Mouse (Mus musculus) cerebellum, adult 11-12 months (tissue): ENCODE measurements around the gene Trir.

Experiments used
- DNase-seq: peaks from one replicate; pipeline ENCODE4 v3.0.0; 2022

Trir gene

GRCm38 (mm10) chr8:84995680-84996079, 30.9 kb upstream of the Trir start:
- DNase-seq: peak; percentile 38

DNA sequence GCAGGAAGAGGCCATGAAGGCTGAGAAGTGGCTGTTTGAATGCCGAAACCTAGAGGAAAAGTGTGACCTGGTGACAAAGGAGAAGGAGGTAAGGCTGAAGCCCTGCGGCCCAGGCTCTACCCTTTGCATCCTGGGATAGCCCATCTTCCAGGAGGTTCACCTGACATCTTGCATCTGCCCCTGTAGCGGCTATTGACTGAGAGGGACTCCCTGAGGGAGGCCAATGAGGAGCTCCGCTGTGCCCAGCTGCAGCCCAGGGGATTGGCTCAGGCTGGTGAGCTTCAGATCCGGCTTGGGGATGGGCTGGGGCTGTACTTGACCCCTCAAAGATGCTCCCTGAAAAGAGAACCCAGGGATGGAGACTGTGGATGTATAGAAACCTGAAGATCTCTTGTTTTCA, 29.6 kb upstream of the Trir start:
- DNase-seq: peak; percentile 22

- DNase-seq: peak; percentile 94
Observed at GRCm38 (mm10) chr8:84997649-84998295, 28.9 kb upstream of the Trir start.

DNA sequence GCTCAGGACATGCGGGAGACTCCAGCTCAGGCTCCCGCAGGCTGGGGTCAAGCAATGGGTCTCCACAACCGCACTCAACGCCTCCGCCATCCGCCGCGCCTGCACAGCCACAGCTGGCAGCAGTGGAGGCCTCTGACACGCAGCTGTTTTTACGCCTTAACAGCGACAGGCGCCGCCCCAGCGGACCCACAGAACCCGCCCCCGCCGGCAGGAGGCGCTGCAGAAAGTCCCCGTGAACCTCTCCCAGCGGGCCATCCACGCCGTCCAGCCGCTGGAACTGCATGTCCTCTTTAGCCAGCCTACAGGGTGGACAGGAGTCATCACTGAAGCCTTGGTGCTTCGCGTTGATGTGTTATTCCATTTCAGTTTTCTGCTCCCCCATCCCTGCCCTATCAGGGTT, 18.9 kb upstream of the Trir start:
- DNase-seq: no peak

- DNase-seq: no peak
Observed at GRCm38 (mm10) chr8:85011242-85011641, 15.4 kb upstream of the Trir start.

GRCm38 (mm10) chr8:85013230-85013840, 13.3 kb upstream of the Trir start:
- DNase-seq: peak; percentile 73

GRCm38 (mm10) chr8:85014431-85014830, 12.2 kb upstream of the Trir start, which contains the start of gene Best2:
Gene Best2, minus strand, starts transcription at chr8:85014531.
- DNase-seq: no peak

DNA sequence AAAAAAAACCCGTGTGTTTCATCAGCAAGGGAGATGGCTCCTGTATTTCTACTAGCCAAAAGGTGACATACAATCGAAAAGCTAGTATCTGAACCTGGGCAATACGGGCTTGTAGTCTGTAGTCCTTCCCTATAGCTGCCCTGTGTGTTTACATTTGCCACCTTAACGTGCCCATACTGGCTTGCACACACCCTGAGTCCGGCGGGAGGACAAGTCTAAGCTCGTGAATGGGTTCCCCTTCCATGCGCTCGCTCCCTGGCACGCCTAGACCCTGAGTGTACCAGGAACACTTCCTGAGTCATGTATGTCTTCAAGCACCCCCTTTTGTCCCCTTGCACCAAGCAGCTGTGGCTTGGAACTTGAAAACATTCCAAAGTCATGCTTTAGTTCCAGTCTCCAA, 9.9 kb upstream of the Trir start:
- DNase-seq: no peak

DNA sequence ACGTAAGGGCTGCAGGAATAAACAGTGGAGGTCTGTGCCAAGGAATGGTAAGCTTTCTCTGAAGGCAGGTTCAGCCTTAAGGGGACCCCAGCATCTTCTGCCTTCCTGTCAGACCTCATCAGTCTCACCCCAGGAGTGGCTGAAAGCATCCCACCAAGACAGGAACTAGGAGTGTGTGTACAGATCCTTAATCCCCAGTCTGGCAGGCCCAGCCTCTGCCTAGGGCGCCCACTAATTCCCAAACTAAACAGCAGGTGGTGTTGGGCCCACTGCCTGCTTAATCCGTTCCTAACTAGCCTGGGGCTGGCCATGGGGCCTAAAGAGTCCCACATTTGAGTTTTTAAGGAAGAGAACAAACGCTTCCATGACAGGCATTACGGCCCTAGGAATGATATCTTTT, 9.4 kb upstream of the Trir start:
- no peak for DNase-seq

- no peak for DNase-seq
Observed at GRCm38 (mm10) chr8:85021514-85022055, 5.0 kb upstream of the Trir start.

DNA sequence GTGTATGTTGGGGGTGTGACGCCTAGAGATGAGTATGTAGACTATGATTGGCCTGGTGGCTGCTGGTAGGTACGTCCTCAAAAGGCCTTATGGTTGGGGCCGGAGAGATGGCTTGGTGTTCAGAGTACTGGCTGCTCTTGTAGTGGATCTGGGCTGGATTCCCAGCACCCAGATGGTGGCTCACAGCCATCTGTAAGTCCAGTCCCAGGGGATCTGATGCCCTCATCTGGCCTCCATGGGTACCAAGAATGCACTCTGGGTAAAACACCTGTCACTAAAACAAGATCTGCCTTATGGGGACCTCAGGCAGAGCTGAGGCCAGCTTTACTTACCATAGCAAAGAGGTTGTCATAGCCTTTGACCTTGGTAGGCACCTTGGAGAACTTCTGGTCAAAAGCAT, 2.8 kb upstream of the Trir start:
- no peak for DNase-seq

- peak; percentile 83 for DNase-seq
Observed at GRCm38 (mm10) chr8:85025098-85025932, 1.3 kb upstream of the Trir start, which contains the start of gene Asna1. Gene Asna1, minus strand, starts transcription at chr8:85025281.

DNA sequence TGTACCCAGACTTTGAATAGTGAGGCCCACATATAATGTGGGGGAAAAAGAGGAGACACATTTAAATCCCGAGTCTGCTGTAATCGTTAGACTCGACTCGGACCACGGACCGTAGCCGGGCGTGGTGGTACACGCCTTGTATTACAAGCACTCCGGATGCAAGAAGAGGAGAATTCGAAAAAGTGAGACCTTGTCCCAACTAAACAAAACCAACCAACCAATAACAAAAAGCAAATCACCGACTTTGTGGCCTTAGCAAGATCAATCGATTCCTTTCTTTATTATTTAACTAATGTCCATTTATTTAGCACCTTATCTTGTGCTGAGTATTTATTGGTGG, 863 bp downstream of the Trir start:
- DNase-seq: no peak

DNA sequence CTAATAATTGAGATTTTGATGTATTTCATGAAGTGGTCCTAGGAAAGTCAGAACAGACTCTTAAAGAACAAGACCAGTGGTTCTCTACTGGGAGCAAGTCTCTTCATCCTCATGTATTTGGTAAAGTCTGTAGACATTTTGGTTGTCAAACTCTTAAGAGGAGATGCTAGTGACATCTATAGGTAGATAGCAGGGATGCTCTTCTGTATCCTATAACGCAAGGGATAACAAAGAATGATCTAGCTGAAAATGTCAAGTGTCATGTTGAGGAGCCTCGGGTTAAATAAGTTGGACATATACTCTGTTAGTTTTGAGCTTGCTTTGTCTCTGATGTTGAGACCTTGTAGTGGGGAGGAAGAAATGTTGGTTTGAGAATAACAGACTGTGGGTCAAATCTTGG, 1.3 kb downstream of the Trir start:
- DNase-seq: no peak

DNA sequence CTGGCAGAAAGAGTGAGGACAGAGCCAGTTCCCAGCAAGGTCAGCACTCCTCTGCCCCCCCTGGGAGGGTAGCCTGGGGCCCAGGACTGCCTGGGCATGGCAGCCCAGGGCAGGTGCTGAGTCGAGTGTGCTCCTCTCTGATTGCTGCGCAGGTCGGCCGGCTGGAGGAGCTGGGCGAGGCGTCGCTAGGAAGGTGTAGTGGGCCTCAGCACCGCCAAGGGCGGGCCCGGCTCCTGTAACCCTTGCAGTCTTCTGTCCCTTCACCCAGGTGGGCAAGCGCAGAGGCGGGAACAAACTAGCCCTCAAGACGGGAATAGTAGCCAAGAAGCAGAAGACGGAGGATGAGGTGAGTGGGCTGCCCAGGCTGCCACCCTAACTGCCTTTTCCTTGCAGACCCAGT, 2.6 kb downstream of the Trir start:
- peak; percentile 55 for DNase-seq

DNA sequence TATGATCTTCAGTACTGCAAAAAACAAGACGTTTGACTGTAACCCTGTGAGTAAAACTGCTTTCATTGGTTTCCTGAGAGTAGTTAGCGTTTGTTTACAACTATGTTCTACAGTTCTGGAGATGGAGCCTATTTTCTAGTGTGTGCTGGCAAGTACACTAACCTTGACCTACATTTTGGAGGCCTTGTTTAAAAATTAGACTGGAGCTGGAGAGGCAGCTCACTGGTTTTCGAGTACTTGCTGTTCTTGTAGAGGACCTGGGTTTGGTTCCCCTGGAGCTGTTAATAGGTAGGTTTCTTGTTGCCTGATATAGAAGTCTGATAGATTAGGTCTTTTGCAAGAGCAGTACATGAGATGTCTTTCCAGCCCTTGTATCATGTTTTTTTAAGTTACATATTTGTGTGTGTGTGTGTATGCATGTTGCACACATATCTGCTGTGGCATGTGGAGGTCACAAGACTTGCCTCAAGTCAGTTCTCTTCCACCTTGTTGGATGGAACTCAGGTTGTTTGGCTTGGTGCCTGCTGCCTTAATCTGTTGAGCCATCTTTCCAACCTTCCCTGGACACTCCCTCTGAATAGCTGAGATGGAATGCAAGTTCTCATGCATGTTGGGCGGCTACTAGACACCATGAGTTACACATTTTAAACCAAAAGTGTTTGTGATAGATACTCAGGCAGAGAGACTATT, 6.1 kb downstream of the Trir start:
- no peak for DNase-seq

DNA sequence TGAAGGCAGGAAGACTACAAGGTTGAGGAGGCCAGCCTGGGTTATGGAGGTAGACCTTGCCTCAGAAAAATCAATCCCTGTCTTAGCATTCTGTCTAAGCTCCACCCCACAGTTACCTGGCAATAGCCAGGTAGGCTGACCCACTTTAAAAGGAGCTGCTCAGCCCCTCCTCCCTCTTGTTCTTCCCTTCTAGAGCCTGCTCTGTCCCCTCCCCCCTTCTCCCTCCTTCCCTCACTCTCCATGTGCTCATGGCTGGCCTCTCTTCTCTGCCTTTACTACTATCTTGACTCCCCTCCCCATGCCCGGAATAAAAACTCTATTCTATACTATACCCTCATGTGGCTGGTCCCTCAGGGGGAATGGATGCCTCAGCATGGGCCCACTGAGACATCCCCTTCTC, 7.2 kb downstream of the Trir start:
- DNase-seq: no peak

DNA sequence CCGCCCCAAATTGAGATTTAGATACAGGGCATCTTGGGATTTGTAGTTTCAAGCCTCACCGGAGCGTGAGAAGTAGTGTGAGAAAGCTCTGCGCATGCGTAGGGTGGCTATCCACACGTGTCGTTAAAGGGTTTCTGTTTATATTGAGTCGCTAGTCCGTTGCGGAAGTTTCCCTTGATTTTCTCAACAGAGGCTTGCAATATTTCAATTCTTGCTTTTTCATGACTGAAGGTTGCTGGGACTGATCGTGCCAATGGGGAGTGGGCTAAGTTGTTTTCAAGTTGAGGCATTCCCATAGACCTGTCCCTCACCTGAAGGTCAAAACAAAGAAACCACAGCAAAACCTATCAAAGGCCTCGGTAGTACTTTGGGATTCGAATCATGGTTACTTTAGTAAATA, 8.1 kb downstream of the Trir start:
- peak; percentile 72 for DNase-seq

- DNase-seq: no peak
Observed at GRCm38 (mm10) chr8:85035165-85035727, 8.6 kb downstream of the Trir start.

- no peak for DNase-seq
Observed at GRCm38 (mm10) chr8:85035728-85036310, 9.2 kb downstream of the Trir start.

DNA sequence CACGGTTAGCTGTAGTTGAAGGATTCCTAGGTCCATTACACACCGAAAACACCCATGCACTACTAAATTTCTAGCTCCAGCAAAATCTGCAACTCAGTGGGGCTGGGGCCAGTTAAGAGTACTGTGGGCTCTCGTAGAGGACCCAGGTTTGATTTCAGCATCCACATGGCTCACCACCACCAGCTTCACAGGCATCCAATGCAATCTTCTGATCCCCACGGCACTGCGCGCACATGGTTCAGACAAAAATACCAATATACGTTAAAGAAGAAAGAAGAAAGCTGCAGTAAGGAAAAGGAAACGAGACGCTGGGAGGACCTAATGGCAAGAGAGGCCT, 9.7 kb downstream of the Trir start:
- no peak for DNase-seq

DNA sequence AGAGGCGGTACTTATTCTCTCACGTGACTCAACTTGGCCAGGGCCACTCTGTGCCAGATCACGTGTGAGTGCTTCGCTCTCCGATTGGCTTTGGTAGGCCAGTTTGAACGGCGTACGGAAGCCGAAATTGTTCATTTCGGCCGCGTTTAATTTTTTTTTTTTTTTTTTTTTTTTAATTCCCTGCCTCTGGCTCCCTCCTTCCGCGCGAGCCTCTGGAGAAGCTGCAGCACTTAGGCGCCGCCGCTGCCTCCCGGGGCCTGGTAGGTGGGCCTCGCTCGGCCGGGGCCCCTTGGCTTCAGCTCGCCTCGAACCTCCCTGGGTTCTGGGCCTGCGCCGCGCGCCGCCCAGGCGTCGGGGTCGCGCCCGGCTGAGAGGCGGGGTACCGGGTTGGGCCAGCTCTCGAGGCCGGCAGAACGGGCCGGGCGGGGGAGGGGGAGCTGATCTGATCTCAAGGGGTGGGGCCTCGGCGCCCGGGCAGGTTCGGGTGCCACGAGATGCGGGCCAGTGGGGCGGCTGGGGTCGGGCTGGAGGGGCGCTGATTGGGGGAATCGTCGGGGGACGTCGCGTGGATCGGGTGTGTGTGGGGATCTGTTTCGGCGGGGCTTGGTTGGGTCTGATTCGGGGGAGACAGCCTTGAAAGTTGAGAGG, 10.2 kb downstream of the Trir start, which contains the start of gene Tnpo2:
Tnpo2 (plus strand) TSS at position 198 of the 648 bp plus-strand sequence.
- DNase-seq: peak; percentile 94
